Mouse (Mus musculus): ENCODE measurements at regions not wholly inside any gene's neighbourhood (a gene's known extent, or its start where the extent isn't known, plus 50 kb on each side); places are given as distances from the start of the nearest gene placed in this dataset.

DNA sequence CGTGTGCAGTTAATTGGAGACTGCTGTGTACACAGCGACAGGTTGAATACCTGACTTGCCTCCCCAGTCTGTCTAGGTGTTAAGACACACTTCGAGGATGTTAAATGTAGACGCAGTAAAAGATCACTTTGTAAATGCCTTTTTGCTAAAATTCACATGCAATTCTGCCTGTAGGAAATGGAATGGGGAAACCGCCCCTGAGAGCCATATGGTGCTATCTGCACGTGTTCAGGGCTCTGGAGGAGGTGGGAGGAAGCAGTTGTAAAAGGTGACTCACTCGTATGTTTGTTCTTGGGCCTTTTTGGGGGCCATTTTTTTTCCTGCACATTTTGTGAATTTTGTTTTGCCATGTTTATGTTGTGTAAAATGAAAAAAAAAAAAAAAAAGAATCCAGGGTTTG lies 159.6 kb upstream of the Gjb5 start:
- Histone ChIP-seq H3K4me1 (ENCODE audit: insufficient read depth) (no peaks in the 10 kb centered on the region), H3K4me3 (ENCODE audit: low read depth, low read length) (no peak overlapping the region)
- 70% methylated on average over 7 of the region's 7 CpGs for WGBS (ENCODE audit: insufficient replicate concordance)

DNA sequence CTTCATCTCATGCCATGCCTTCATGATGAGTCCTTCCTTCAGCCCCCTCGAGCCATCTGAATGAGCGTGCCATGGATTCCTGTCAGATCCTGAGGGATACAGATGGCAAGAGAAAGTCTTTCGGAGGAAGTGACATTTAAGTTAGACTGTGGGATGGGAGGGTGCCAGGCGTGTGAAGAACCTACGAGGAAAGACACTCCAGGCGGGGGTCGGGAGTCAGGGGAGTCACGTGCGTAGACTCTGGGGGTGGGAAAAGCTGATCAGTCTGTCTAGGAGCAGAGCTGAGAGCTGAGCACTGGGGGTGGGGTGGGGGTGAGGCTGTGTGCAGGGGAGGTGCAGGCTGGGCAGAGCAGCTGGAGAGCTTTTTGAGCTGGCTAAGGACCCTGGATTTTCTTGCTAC lies 152.0 kb upstream of the Gjb5 start:
- H3K4me1 ChIP-seq (ENCODE audit: insufficient read depth): no peaks in the 10 kb centered on the region
- TF ChIP-seq CTCF (IDR thresholded peaks at IDR 0.05; ENCODE audit: low read depth): no peak
- TF ChIP-seq EP300 (IDR thresholded peaks at IDR 0.05; ENCODE audit: low read depth): no peak
- no peak overlapping the region for H3K27ac ChIP-seq (ENCODE audit: low read depth)
- no peak overlapping the region for H3K4me3 ChIP-seq (ENCODE audit: low read depth, low read length)
- no peak overlapping the region for H3K4me2 ChIP-seq (ENCODE audit: low read depth, low read length)
- H3K36me3 ChIP-seq (replicated peaks; ENCODE audit: insufficient read depth, low read length): no peaks in the 10 kb centered on the region
- WGBS (ENCODE audit: insufficient replicate concordance): 73% methylated on average over 9 of the region's 9 CpGs
- H3K27me3 ChIP-seq (ENCODE audit: insufficient read depth, low read length): no peaks in the 10 kb centered on the region
- ATAC-seq: no peak
- no peaks in the 10 kb centered on the region for H3K9me3 ChIP-seq (ENCODE audit: low read length)
- DNase-seq: no peak
- H3K9ac ChIP-seq (replicated peaks): no peak overlapping the region

More for the DNA sequence above, 159.6 kb upstream of the Gjb5 start:
- ATAC-seq: no peak
- Histone ChIP-seq H3K9ac (replicated peaks) (no peak overlapping the region), H3K36me3 (replicated peaks; ENCODE audit: insufficient read depth, low read length) (no peaks in the 10 kb centered on the region), H3K9me3 (ENCODE audit: low read length) (no peaks in the 10 kb centered on the region), H3K4me2 (ENCODE audit: low read depth, low read length) (no peak overlapping the region), H3K27me3 (ENCODE audit: insufficient read depth, low read length) (no peaks in the 10 kb centered on the region), H3K27ac (ENCODE audit: low read depth) (no peak overlapping the region)
- no peak for DNase-seq
- TF ChIP-seq CTCF (IDR thresholded peaks at IDR 0.05; ENCODE audit: low read depth): no peak
- no peak for TF ChIP-seq EP300 (IDR thresholded peaks at IDR 0.05; ENCODE audit: low read depth)

DNA sequence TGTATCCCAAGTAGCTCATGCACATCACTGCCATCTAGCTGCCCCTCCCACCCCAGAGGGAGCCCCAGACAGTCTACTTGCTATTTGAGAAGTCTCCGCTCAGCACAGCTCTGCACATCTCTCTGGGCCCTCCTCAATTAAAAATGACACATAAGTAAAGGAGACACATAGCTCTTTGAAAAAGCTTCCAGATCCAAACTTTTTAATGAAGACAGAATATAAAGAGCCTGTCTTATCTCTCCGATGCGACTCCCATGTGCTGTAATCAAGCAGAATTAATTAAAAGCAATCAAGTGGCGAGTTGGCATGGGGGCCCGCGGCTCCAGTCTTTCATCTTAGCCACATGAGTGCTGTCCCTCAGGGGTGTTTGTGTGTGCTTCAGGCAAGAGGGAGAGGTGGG lies 144.6 kb upstream of the Gjb5 start:
- no peak for DNase-seq
- Histone ChIP-seq H3K4me3 (ENCODE audit: low read depth, low read length) (no peak overlapping the region), H3K36me3 (replicated peaks; ENCODE audit: insufficient read depth, low read length) (no peaks in the 10 kb centered on the region), H3K27me3 (ENCODE audit: insufficient read depth, low read length) (no peaks in the 10 kb centered on the region), H3K9me3 (ENCODE audit: low read length) (no peaks in the 10 kb centered on the region), H3K27ac (ENCODE audit: low read depth) (no peak overlapping the region), H3K9ac (replicated peaks) (no peak overlapping the region), H3K4me2 (ENCODE audit: low read depth, low read length) (no peak overlapping the region), H3K4me1 (ENCODE audit: insufficient read depth) (no peaks in the 10 kb centered on the region)
- TF ChIP-seq EP300 (IDR thresholded peaks at IDR 0.05; ENCODE audit: low read depth): no peak
- TF ChIP-seq CTCF (IDR thresholded peaks at IDR 0.05; ENCODE audit: low read depth): no peak
- no peak for ATAC-seq
- 87% methylated on average over 6 of the region's 6 CpGs for WGBS (ENCODE audit: insufficient replicate concordance)

DNA sequence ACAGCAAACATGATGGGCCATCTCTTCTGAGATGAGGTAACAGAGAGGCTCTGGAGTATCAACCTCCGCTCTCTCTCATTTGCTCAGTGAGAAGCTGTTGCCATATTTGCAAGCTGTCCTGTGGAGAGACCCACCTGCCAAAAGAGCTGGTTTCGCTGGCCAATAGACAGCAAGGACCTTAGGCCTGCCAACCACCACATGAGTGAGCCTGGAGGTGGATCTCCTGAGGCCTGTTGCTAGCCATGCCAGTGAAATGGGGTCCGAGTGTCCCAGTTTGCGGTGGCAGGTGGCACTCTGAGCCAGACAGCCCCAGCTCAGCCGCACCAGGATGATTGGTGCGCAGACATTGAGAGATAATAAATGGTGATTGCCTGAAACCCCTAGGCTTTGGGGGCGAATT lies 143.9 kb upstream of the Gjb5 start:
- Histone ChIP-seq H3K27ac (ENCODE audit: low read depth) (no peak overlapping the region), H3K9ac (replicated peaks) (no peak overlapping the region), H3K9me3 (ENCODE audit: low read length) (no peaks in the 10 kb centered on the region), H3K27me3 (ENCODE audit: insufficient read depth, low read length) (no peaks in the 10 kb centered on the region), H3K4me2 (ENCODE audit: low read depth, low read length) (no peak overlapping the region), H3K4me1 (ENCODE audit: insufficient read depth) (no peaks in the 10 kb centered on the region), H3K4me3 (ENCODE audit: low read depth, low read length) (no peak overlapping the region), H3K36me3 (replicated peaks; ENCODE audit: insufficient read depth, low read length) (no peaks in the 10 kb centered on the region)
- no peak for TF ChIP-seq EP300 (IDR thresholded peaks at IDR 0.05; ENCODE audit: low read depth)
- TF ChIP-seq CTCF (IDR thresholded peaks at IDR 0.05; ENCODE audit: low read depth): no peak
- WGBS (ENCODE audit: insufficient replicate concordance): 78% methylated on average over 7 of the region's 7 CpGs
- DNase-seq: no peak
- ATAC-seq: no peak

DNA sequence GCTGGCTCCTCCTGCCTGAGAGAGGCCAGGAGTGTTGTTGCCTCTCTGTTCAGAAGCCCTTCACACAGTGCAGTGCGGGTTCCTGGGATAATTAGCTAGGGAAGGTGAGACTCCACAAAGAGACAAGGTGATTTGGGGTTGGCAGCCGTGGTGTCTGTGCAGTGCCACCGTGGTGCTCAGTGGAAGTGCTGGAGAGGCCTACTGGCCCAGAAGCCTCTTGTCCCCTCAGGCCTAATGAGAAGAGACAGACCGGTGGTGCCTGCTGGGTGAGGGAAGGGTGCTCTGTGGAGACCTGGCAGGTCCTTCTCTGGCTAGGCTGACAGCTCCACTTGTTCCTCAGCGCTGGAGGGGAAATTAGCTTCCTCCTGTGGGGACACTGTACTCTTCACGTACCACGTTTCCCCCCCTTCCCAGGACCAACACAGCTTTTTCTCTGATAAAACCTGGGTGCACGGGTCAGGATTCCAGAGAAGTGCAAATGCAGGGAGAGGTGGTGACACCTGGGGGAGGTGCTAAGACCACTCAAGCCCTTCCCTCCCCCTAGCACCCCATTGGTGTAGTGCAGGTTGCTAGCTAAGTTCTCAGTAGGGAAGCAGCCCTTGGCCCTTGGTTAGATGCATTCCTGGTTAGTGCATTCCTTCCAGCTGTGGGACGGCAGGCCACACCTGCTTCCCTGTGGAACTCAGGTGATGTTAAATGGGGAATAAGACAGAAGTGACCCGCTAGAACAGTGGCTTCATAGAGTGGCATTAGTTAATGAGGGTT lies 129.2 kb upstream of the Gjb5 start:
- Histone ChIP-seq H3K27ac (ENCODE audit: low read depth) (no peak overlapping the region), H3K4me2 (ENCODE audit: low read depth, low read length) (no peak overlapping the region), H3K4me1 (ENCODE audit: insufficient read depth) (no peaks in the 10 kb centered on the region), H3K36me3 (replicated peaks; ENCODE audit: insufficient read depth, low read length) (no peaks in the 10 kb centered on the region), H3K4me3 (ENCODE audit: low read depth, low read length) (no peak overlapping the region), H3K27me3 (ENCODE audit: insufficient read depth, low read length) (no peaks in the 10 kb centered on the region), H3K9ac (replicated peaks) (no peak overlapping the region), H3K9me3 (ENCODE audit: low read length) (no peaks in the 10 kb centered on the region)
- 30% methylated on average over 10 of the region's 10 CpGs for WGBS (ENCODE audit: insufficient replicate concordance)
- ATAC-seq (no peak), DNase-seq (no peak)
- TF ChIP-seq CTCF (IDR thresholded peaks at IDR 0.05; ENCODE audit: low read depth) (no peak), EP300 (IDR thresholded peaks at IDR 0.05; ENCODE audit: low read depth) (no peak)

DNA sequence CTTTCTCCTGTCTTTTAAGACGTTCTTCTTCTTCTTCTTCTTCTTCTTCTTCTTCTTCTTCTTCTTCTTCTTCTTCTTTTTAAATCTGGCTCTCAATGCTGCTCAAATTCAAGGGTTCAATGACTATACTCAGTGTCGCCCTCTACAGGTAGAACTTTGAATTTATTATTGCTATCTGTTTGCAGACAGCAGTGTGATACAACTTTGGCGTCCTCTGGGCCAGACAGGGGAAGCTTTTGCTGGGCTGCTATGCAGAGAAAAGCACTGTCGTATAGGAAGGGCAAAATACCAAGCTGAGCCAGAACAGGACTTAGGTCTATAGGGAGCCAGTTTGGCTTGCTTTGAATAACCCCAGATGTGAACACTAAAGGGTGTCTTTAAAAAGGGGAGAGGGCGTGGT lies 127.3 kb upstream of the Gjb5 start:
- DNase-seq (no peak), ATAC-seq (no peak)
- Histone ChIP-seq H3K9me3 (ENCODE audit: low read length) (no peaks in the 10 kb centered on the region), H3K27me3 (ENCODE audit: insufficient read depth, low read length) (no peaks in the 10 kb centered on the region), H3K9ac (replicated peaks) (no peak overlapping the region), H3K36me3 (replicated peaks; ENCODE audit: insufficient read depth, low read length) (no peaks in the 10 kb centered on the region), H3K4me2 (ENCODE audit: low read depth, low read length) (no peak overlapping the region), H3K27ac (ENCODE audit: low read depth) (no peak overlapping the region), H3K4me1 (ENCODE audit: insufficient read depth) (no peaks in the 10 kb centered on the region), H3K4me3 (ENCODE audit: low read depth, low read length) (no peak overlapping the region)
- no peak for TF ChIP-seq EP300 (IDR thresholded peaks at IDR 0.05; ENCODE audit: low read depth)
- TF ChIP-seq CTCF (IDR thresholded peaks at IDR 0.05; ENCODE audit: low read depth): peak; percentile 19; the same call in 1 of the 2 replicates
- 71% methylated on average over 5 of the region's 5 CpGs for WGBS (ENCODE audit: insufficient replicate concordance)
